In the genomic region with DNA sequence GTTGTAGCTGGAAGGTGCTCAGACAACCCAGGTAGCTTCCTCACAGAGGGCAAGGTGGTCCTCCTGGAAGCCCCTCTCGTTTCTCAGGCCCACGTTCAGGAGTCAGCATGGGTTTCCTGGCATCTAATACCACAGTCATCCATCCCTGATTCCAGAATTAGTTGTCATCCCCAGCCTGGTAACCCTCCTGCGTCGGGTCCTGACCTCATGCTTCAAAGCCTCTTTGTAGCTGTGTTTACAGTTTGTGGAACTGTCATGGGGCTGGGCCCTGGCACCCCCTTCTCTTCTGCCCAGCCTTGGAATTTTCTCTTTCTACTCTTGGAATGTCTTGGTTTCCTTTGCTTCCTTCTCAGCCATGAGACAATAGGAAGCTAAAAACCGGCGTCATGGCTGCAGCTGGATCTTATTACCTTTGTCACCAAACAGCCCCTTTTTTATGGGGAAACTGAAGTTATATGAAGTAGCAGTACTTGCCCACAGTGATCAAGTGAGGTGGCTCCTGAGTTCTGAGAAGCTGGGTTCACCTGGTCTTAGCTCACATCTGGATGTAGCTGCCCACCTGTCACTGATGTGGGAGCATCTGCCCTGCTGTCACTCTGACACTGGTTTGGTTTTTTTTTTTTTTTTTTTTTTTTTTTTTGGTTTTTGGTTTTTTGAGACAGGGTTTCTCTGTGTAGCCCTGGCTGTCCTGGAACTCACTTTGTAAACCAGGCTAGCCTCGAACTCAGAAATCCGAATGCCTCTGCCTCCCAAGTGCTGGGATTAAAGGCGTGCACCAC, we compare ENCODE assay signal across 24 mouse cellular contexts. TPM values are rescaled to one million over a fixed set of nuclear protein-coding genes. Genes with fewer than 3 reads are reported as not detected.
A peak's percentile ranks its signal among the peaks of the same experiment; 100 is the strongest.
DNase-seq lines count a peak whose midpoint lies in the region; ATAC-seq and TF ChIP-seq lines count a peak whose summit lies in the region.
"Had no signal": no experiment of that assay in that cellular context is flagged by ENCODE, and none has a peak within 500 bp of the region (broad histone marks: within the 10 kb centered on the region; RNA-seq: fewer than 3 reads in every experiment).

No protein-coding gene starts in this region.

- peaks cover 64% of the 10 kb centered on the region for H3K36me3 ChIP-seq in heart, embryonic 13.5 days
- peaks cover 0 to 2% of the 10 kb centered on the region in 2 experiments; a peak in 2 of 4 replicates for H3K36me3 ChIP-seq in MEL (ENCODE audit: control insufficient read depth in 1 of 2, insufficient read depth in 2 of 2, low read length in 2 of 2)
- peaks cover 61% of the 10 kb centered on the region for H3K36me3 ChIP-seq in kidney, embryonic 14.5 days (ENCODE audit: control insufficient read depth, insufficient read depth, low read length)

- TF ChIP-seq CTCF in left cerebral cortex, adult 2 months (IDR thresholded peaks at IDR 0.05) = no peak
- no peak for TF ChIP-seq CTCF in MEL (IDR thresholded peaks at IDR 0.05 in 2 of 3, conservative IDR thresholded peaks at IDR 0.05 in 1 of 3; ENCODE audit: control insufficient read depth in 1 of 3, insufficient read depth in 1 of 3, low read depth in 2 of 3, low read length in 3 of 3, poor library complexity in 1 of 3, severe bottlenecking in 1 of 3)

- H3K9me3 ChIP-seq in heart, embryonic 13.5 days = no peaks in the 10 kb centered on the region
- no peaks in the 10 kb centered on the region for H3K9me3 ChIP-seq in MEL (replicated peaks; ENCODE audit: insufficient read depth, low read length)
- H3K9me3 ChIP-seq in kidney, embryonic 14.5 days (ENCODE audit: control insufficient read depth, low read length) = no peaks in the 10 kb centered on the region
- H3K9me3 ChIP-seq: embryonic facial prominence, embryonic 12.5 days; G1E; neural tube, embryonic 12.5 days had no signal

- no peaks in the 10 kb centered on the region for H3K27me3 ChIP-seq in heart, embryonic 13.5 days (replicated peaks)
- H3K27me3 ChIP-seq in MEL (ENCODE audit: control insufficient read depth in 1 of 2, insufficient read depth in 2 of 2, low read length in 2 of 2) = no peaks in the 10 kb centered on the region
- H3K27me3 ChIP-seq in kidney, embryonic 14.5 days (ENCODE audit: control insufficient read depth, insufficient read depth, low read length) = no peaks in the 10 kb centered on the region
- H3K27me3 ChIP-seq: embryonic facial prominence, embryonic 12.5 days; neural tube, embryonic 12.5 days had no signal

- 81% methylated on average over 9 of the region's 9 CpGs for WGBS in heart, embryonic 13.5 days
- 88% methylated on average over 9 of the region's 9 CpGs for WGBS in kidney, embryonic 14.5 days

- TF ChIP-seq EP300 in MEL (IDR thresholded peaks at IDR 0.05; ENCODE audit: low read depth in 1 of 2, low read length in 2 of 2) = no peak

- no peak overlapping the region for H3K4me3 ChIP-seq in heart, embryonic 13.5 days
- no peak overlapping the region for H3K4me3 ChIP-seq in left cerebral cortex, adult 2 months
- no peak overlapping the region for H3K4me3 ChIP-seq in MEL (ENCODE audit: control insufficient read depth in 1 of 2, insufficient read depth in 1 of 2, low read depth in 2 of 2, low read length in 2 of 2)
- H3K4me3 ChIP-seq in kidney, embryonic 14.5 days (ENCODE audit: low read length) = no peak overlapping the region
- H3K4me3 ChIP-seq: embryonic facial prominence, embryonic 12.5 days; neural tube, embryonic 12.5 days had no signal

- DNase-seq in heart, adult 8-10 months (ENCODE audit: low spot score) = no peak
- DNase-seq in left cerebral cortex, adult 2 months (ENCODE audit: extremely low spot score in 1 of 2, low spot score in 2 of 2) = no peak
- DNase-seq in left cerebral cortex, postnatal 36 days (ENCODE audit: low spot score in 2 of 2) = no peak
- no peak for DNase-seq in MEL (ENCODE audit: low read depth, low spot score)
- DNase-seq in fibroblast of lung, adult 2 months (ENCODE audit: low read depth) = peak; percentile 62
- DNase-seq in frontal cortex, adult 2 months (ENCODE audit: extremely low spot score in 1 of 2, low spot score in 1 of 2) = no peak
- DNase-seq: adrenal gland, adult 8-10 months; cerebellum, adult 11-12 months; cerebellum, postnatal 36 days; gastrocnemius, postnatal 10 days; heart, adult 18-20 months; kidney, adult 18-20 months; kidney, postnatal 36 days; lung, adult 2 months; lung, postnatal 4 days; thymus, postnatal 14 days had no signal

- H3K9ac ChIP-seq in heart, embryonic 13.5 days = 0 out of 2 replicates have a peak overlapping the region, but pooled peaks have one; percentile 21
- H3K9ac ChIP-seq in MEL (ENCODE audit: control insufficient read depth, low read depth, low read length, poor library complexity, severe bottlenecking) = no peak overlapping the region
- no peak overlapping the region for H3K9ac ChIP-seq in kidney, embryonic 14.5 days (ENCODE audit: low read depth, low read length)
- H3K9ac ChIP-seq: embryonic facial prominence, embryonic 12.5 days; neural tube, embryonic 12.5 days had no signal

- TF ChIP-seq POLR2A in MEL (IDR thresholded peaks at IDR 0.05; ENCODE audit: control insufficient read depth in 1 of 2, insufficient read depth in 1 of 2, low read depth in 1 of 2, low read length in 2 of 2, poor library complexity in 1 of 2) = no peak

- H3K4me1 ChIP-seq in heart, embryonic 13.5 days = peaks cover 58% of the 10 kb centered on the region
- H3K4me1 ChIP-seq in MEL (ENCODE audit: control insufficient read depth in 1 of 2, insufficient read depth in 2 of 2, low read length in 2 of 2) = no peaks in the 10 kb centered on the region
- no peaks in the 10 kb centered on the region for H3K4me1 ChIP-seq in kidney, embryonic 14.5 days (ENCODE audit: control insufficient read depth, insufficient read depth, low read length)
- H3K4me1 ChIP-seq: embryonic facial prominence, embryonic 12.5 days; neural tube, embryonic 12.5 days had no signal

- peak overlapping the region; percentile 74 for H3K27ac ChIP-seq in heart, embryonic 13.5 days (replicated peaks)
- H3K27ac ChIP-seq in left cerebral cortex, adult 2 months = peak overlapping the region; percentile 79
- H3K27ac ChIP-seq in MEL (ENCODE audit: control insufficient read depth, low read depth, low read length) = no peak overlapping the region
- no peak overlapping the region for H3K27ac ChIP-seq in kidney, embryonic 14.5 days (ENCODE audit: low read depth, low read length)
- H3K27ac ChIP-seq: embryonic facial prominence, embryonic 12.5 days; neural tube, embryonic 12.5 days had no signal

- no peak overlapping the region for H3K4me2 ChIP-seq in heart, embryonic 13.5 days
- no peak overlapping the region for H3K4me2 ChIP-seq in kidney, embryonic 14.5 days (replicated peaks; ENCODE audit: low read depth, low read length)
- H3K4me2 ChIP-seq: embryonic facial prominence, embryonic 12.5 days; midbrain, embryonic 11.5 days; neural tube, embryonic 12.5 days had no signal

- TF ChIP-seq RAD21 in MEL (IDR thresholded peaks at IDR 0.05; ENCODE audit: low read depth, low read length) = no peak

- no peak for ATAC-seq in heart, embryonic 13.5 days (ENCODE audit: extremely low read depth, insufficient number of reproducible peaks, low FRiP score, low TSS enrichment)
- no peak for ATAC-seq in kidney, embryonic 14.5 days (ENCODE audit: low FRiP score, low TSS enrichment)
- ATAC-seq: forebrain, embryonic 14.5 days; hindbrain, embryonic 16.5 days had no signal

- intact Hi-C loops in left cerebral cortex, adult 2 months (cut with DNase I) = no loop called here
- intact Hi-C loops in left cerebral cortex, postnatal 36 days (cut with DNase I) = no loop called here

- no peaks in the 10 kb centered on the region for H3K79me2 ChIP-seq in MEL (ENCODE audit: control insufficient read depth, insufficient read depth, low read length, poor library complexity)

TF ChIP-seq in MEL, 35 proteins besides CTCF, POLR2A, EP300 and RAD21:
- no peak for TF ChIP-seq MAFK (IDR thresholded peaks at IDR 0.05; ENCODE audit: borderline replicate concordance, low read depth, low read length)
- TF ChIP-seq ZNF384 (IDR thresholded peaks at IDR 0.05; ENCODE audit: low read depth, low read length) = peak; percentile 58; the same call in 1 of the 2 replicates

RNA-seq across cellular contexts. Expression of a gene that starts 48.1 kb away (rescaled TPM):
- 187 and 228 TPM in 2 replicates for polyA plus RNA-seq in heart, embryonic 13.5 days (2015; fragmentation: Nextera tagmentation; extraction: Ambion mirVana)
- total RNA-seq in heart, adult 8-10 months (2022) = 10 to 100 TPM; 55.2 to 67.1 (median 65.5) TPM
- 10 to 100 TPM; 39.2 to 44.6 TPM for total RNA-seq in left cerebral cortex, adult 2 months (2021)
- total RNA-seq in left cerebral cortex, postnatal 36 days (2021) = 10 to 100 TPM; 41.3 to 44.1 TPM
- total RNA-seq in MEL (2012; rRNA removed) = 163 and 173 TPM in 2 replicates
- polyA plus RNA-seq in MEL (2012; ENCODE audit: insufficient read depth in 1 of 2, insufficient read length in 2 of 2, low read depth in 1 of 2, low replicate concordance in 2 of 2, missing spikeins in 1 of 2) = 100 to 1,000 TPM in 1 of 2 experiments, not detected in 1; 200 TPM
- polyA plus RNA-seq in kidney, embryonic 14.5 days (2014; fragmentation: Nextera tagmentation; extraction: Ambion mirVana) = 192 and 214 TPM in 2 replicates
- polyA plus RNA-seq in frontal cortex, adult 2 months (2012; rRNA removed) = 80.3 and 80.9 TPM in 2 replicates

RNA-seq across cellular contexts. Expression of a gene that starts 53.0 kb away (rescaled TPM):
- 32.8 and 33.1 TPM in 2 replicates for polyA plus RNA-seq in heart, embryonic 13.5 days (2015; fragmentation: Nextera tagmentation; extraction: Ambion mirVana)
- total RNA-seq in heart, adult 8-10 months (2022) = 10 to 100 TPM; 51.1 to 75.8 (median 59.4) TPM
- 10 to 100 TPM; 58.0 to 65.6 TPM for total RNA-seq in left cerebral cortex, adult 2 months (2021)
- 10 to 100 TPM; 25.0 to 66.5 TPM for total RNA-seq in left cerebral cortex, postnatal 36 days (2021)
- total RNA-seq in MEL (2012; rRNA removed) = 0.96 and 1.0 TPM in 2 replicates
- 1 to 10 TPM in 1 of 2 experiments, not detected in 1; 5.0 TPM for polyA plus RNA-seq in MEL (2012; ENCODE audit: insufficient read depth in 1 of 2, insufficient read length in 2 of 2, low read depth in 1 of 2, low replicate concordance in 2 of 2, missing spikeins in 1 of 2)
- 19.3 and 19.8 TPM in 2 replicates for polyA plus RNA-seq in kidney, embryonic 14.5 days (2014; fragmentation: Nextera tagmentation; extraction: Ambion mirVana)
- 40.9 and 60.5 TPM in 2 replicates for polyA plus RNA-seq in frontal cortex, adult 2 months (2012; rRNA removed)

RNA-seq across cellular contexts. Expression of a gene that starts 53.6 kb away (rescaled TPM):
- polyA plus RNA-seq in heart, embryonic 13.5 days (2015; fragmentation: Nextera tagmentation; extraction: Ambion mirVana) = 103 and 121 TPM in 2 replicates
- 10 to 100 TPM; 52.7 to 57.9 (median 55.4) TPM for total RNA-seq in heart, adult 8-10 months (2022)
- total RNA-seq in left cerebral cortex, adult 2 months (2021) = 100 to 1,000 TPM; 144 to 149 TPM
- total RNA-seq in left cerebral cortex, postnatal 36 days (2021) = 100 to 1,000 TPM; 154 TPM
- 73.8 and 78.5 TPM in 2 replicates for total RNA-seq in MEL (2012; rRNA removed)
- 100 to 1,000 TPM in 1 of 2 experiments, 10 to 100 TPM in 1; 95.6 to 730 TPM for polyA plus RNA-seq in MEL (2012; ENCODE audit: insufficient read depth in 1 of 2, insufficient read length in 2 of 2, low read depth in 1 of 2, low replicate concordance in 2 of 2, missing spikeins in 1 of 2)
- 141 and 150 TPM in 2 replicates for polyA plus RNA-seq in kidney, embryonic 14.5 days (2014; fragmentation: Nextera tagmentation; extraction: Ambion mirVana)
- polyA plus RNA-seq in frontal cortex, adult 2 months (2012; rRNA removed) = 123 and 134 TPM in 2 replicates

Comparison
In these comparisons a context has a peak if more than half of its experiments do, and no peak if none do; other contexts are left out.
1. H3K27ac ChIP-seq: peak in heart, embryonic 13.5 days (single experiment) and left cerebral cortex, adult 2 months (single experiment); none in MEL (single experiment) and kidney, embryonic 14.5 days (single experiment).
2. RNA of a gene that starts 53.0 kb away (total RNA-seq): 51.1 to 75.8 TPM in heart, adult 8-10 months, 25.0 to 66.5 TPM in left cerebral cortex, postnatal 36 days and 58.0 to 65.6 TPM in left cerebral cortex, adult 2 months; 0.96 to 1.0 TPM in MEL; every median in the first group is over 10 times any median in the second.